Mouse (Mus musculus) kidney, postnatal 0 days (tissue): ENCODE results near the gene Foxk1. TPM values are rescaled to one million over a fixed set of nuclear protein-coding genes. Genes with fewer than 3 reads are reported as not detected.

Experiments
- ATAC-seq: fragments of 200-750 bp; cut with Nextera tagmentation; replicated peaks from 2 replicates; pipeline ENCODE4 v1.8.0; 2017; ENCODE audit warnings: low read depth, moderate number of reproducible peaks, moderate TSS enrichment, moderate library complexity; ENCODE audit not compliant: low FRiP score
- DNase-seq: peaks from one replicate; pipeline ENCODE4 v3.0.0-alpha.2; 2016; ENCODE audit warnings: low spot score
- H3K27ac ChIP-seq: fragments of 300-500 bp; sonication (generic); 2 replicates; pipeline ENCODE4 v1.5.1; 2014; ENCODE audit warnings: mild to moderate bottlenecking
- H3K27me3 ChIP-seq: fragments of 300-500 bp; sonication (generic); 2 replicates; pipeline ENCODE4 v1.6.1; 2014; ENCODE audit warnings: low read length, mixed read lengths; ENCODE audit not compliant: insufficient read depth
- H3K36me3 ChIP-seq: fragments of 300-500 bp; sonication (generic); 2 replicates; pipeline ENCODE4 v1.6.1; 2014; ENCODE audit warnings: low read length, mixed read lengths; ENCODE audit not compliant: insufficient read depth
- H3K4me1 ChIP-seq: fragments of 300-500 bp; sonication (generic); replicated peaks from 2 replicates; pipeline ENCODE4 v1.6.1; 2014; ENCODE audit warnings: antibody characterized with exemption, low read length, mixed read lengths; ENCODE audit not compliant: insufficient read depth
- H3K4me2 ChIP-seq: fragments of 300-500 bp; sonication (generic); 2 replicates; pipeline ENCODE4 v1.6.1; 2014; ENCODE audit warnings: mild to moderate bottlenecking, low read length, moderate library complexity, mixed read lengths
- H3K4me3 ChIP-seq: fragments of 300-500 bp; sonication (generic); replicated peaks from 2 replicates; pipeline ENCODE4 v1.5.1; 2014; ENCODE audit warnings: low read depth, low read length
- H3K9ac ChIP-seq: fragments of 300-500 bp; sonication (generic); 2 replicates; pipeline ENCODE4 v1.6.1; 2014; ENCODE audit warnings: low read depth, low read length
- H3K9me3 ChIP-seq: fragments of 300-500 bp; sonication (generic); replicated peaks from 2 replicates; pipeline ENCODE4 v1.6.1; 2016; ENCODE audit warnings: low read length, inconsistent platforms, mixed read lengths
- CTCF ChIP-seq: IDR thresholded peaks from 2 replicates; pipeline ENCODE4 v1.5.1; 2016; ENCODE audit warnings: antibody characterized with exemption, low read depth, mild to moderate bottlenecking, moderate library complexity
- WGBS: fragments of 180-500 bp; shearing (Covaris S2); extraction: QIAGEN DNeasy Blood & Tissue Kit; methylation state at CpG from one replicate; pipeline ENCODE4 v1.1.7; 2014; 5-methylcytosine and 5-hydroxymethylcytosine counted together
- polyA plus RNA-seq: library from polyadenylated mRNA; unstranded; fragments of >200 nt; fragmentation: Nextera tagmentation; extraction: Ambion mirVana; gene quantifications from 2 replicates; pipeline ENCODE4 v1.2.1, GENCODE M21; 2015

The Foxk1 gene
- polyA plus RNA-seq, 1 experiment from 2014 or later, result 5.6 TPM

GRCm38 (mm10) chr5:142374343-142374742 lies 27.0 kb upstream of the Foxk1 start:
- peaks cover 5% of the 10 kb centered on the region; the same call in 1 of the 2 replicates for H3K4me1 ChIP-seq
- no peak overlapping the region for H3K4me2 ChIP-seq
- WGBS, result 90% methylated on average over 9 of the region's 9 CpGs
- H3K27ac ChIP-seq, result no peak overlapping the region
- no peak overlapping the region for H3K9ac ChIP-seq
- no peak overlapping the region for H3K4me3 ChIP-seq
- no peak for TF ChIP-seq CTCF
- no peaks in the 10 kb centered on the region for H3K27me3 ChIP-seq
- ATAC-seq (no peak), DNase-seq (no peak)
- no peaks in the 10 kb centered on the region for H3K9me3 ChIP-seq
- no peaks in the 10 kb centered on the region for H3K36me3 ChIP-seq

GRCm38 (mm10) chr5:142375641-142376040 lies 25.7 kb upstream of the Foxk1 start:
- H3K27me3 ChIP-seq, result no peaks in the 10 kb centered on the region
- H3K4me3 ChIP-seq, result no peak overlapping the region
- ATAC-seq (no peak), DNase-seq (no peak)
- H3K4me2 ChIP-seq, result no peak overlapping the region
- no peak overlapping the region for H3K9ac ChIP-seq
- no peak for TF ChIP-seq CTCF
- WGBS, result 96% methylated on average over 5 of the region's 5 CpGs
- no peaks in the 10 kb centered on the region for H3K9me3 ChIP-seq
- peaks cover 5% of the 10 kb centered on the region; the same call in 1 of the 2 replicates for H3K4me1 ChIP-seq
- H3K27ac ChIP-seq, result no peak overlapping the region
- no peaks in the 10 kb centered on the region for H3K36me3 ChIP-seq

DNA sequence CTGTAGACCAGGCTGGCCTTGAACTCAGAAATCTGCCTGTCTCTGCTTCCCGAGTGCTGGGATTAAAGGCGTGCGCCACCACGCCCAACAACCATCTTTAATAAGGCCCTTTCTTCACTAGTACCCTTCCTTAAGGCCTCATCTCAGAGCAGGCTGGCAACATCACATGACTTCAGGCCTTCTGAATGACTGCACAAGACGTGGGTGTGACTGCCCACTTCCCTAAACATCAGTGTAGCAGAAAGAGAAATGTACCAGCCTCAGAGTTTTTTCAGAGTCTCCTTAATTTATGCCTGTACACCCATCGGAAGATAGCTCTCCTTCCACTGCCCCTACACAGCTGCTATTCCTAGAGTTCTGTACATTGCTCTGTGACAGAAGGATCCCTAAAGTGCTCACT lies 25.2 kb upstream of the Foxk1 start:
- Histone ChIP-seq H3K27me3 (no peaks in the 10 kb centered on the region), H3K36me3 (no peaks in the 10 kb centered on the region), H3K4me1 (peaks cover 5% of the 10 kb centered on the region; the same call in 1 of the 2 replicates), H3K9ac (no peak overlapping the region), H3K4me3 (no peak overlapping the region), H3K27ac (no peak overlapping the region), H3K9me3 (no peaks in the 10 kb centered on the region), H3K4me2 (no peak overlapping the region)
- no peak for DNase-seq
- WGBS, result 82% methylated on average over 6 of the region's 6 CpGs
- ATAC-seq, result no peak
- no peak for TF ChIP-seq CTCF

- Histone ChIP-seq H3K4me3 (no peak overlapping the region), H3K9me3 (no peaks in the 10 kb centered on the region), H3K9ac (no peak overlapping the region), H3K27me3 (no peaks in the 10 kb centered on the region), H3K36me3 (no peaks in the 10 kb centered on the region), H3K27ac (no peak overlapping the region), H3K4me2 (no peak overlapping the region), H3K4me1 (no peaks in the 10 kb centered on the region)
- DNase-seq (no peak), ATAC-seq (no peak)
- no peak for TF ChIP-seq CTCF
- WGBS, result 71% methylated on average over 2 of the region's 2 CpGs
Measured at GRCm38 (mm10) chr5:142378068-142378467, 23.2 kb upstream of the Foxk1 start.

GRCm38 (mm10) chr5:142380491-142380890 lies 20.8 kb upstream of the Foxk1 start:
- TF ChIP-seq CTCF, result no peak
- H3K9me3 ChIP-seq, result no peaks in the 10 kb centered on the region
- no peak overlapping the region for H3K4me2 ChIP-seq
- WGBS, result 47% methylated on average over 6 of the region's 6 CpGs
- no peak for ATAC-seq
- no peak overlapping the region for H3K4me3 ChIP-seq
- DNase-seq, result no peak
- no peaks in the 10 kb centered on the region for H3K36me3 ChIP-seq
- H3K9ac ChIP-seq, result no peak overlapping the region
- H3K27me3 ChIP-seq, result no peaks in the 10 kb centered on the region
- no peaks in the 10 kb centered on the region for H3K4me1 ChIP-seq
- H3K27ac ChIP-seq, result no peak overlapping the region

GRCm38 (mm10) chr5:142384911-142385660 lies 16.2 kb upstream of the Foxk1 start:
- no peaks in the 10 kb centered on the region for H3K36me3 ChIP-seq
- no peak overlapping the region for H3K4me3 ChIP-seq
- H3K27ac ChIP-seq, result no peak overlapping the region
- DNase-seq (no peak), ATAC-seq (no peak)
- no peaks in the 10 kb centered on the region for H3K27me3 ChIP-seq
- no peaks in the 10 kb centered on the region for H3K9me3 ChIP-seq
- TF ChIP-seq CTCF, result no peak
- no peak overlapping the region for H3K9ac ChIP-seq
- no peak overlapping the region for H3K4me2 ChIP-seq
- 35% methylated on average over 23 of the region's 23 CpGs for WGBS
- H3K4me1 ChIP-seq, result 0 out of 2 replicates have a peak, but pooled peaks cover 6% of the 10 kb centered on the region
